Mouse (Mus musculus) embryonic fibroblast, embryonic 13.5 days (primary cell): ENCODE data around the gene Plpp7.

Experiments
- CTCF ChIP-seq: IDR thresholded peaks from 2 replicates; pipeline ENCODE4 v1.5.1; 2011; ENCODE audit warnings: mild to moderate bottlenecking, control low read depth, low read length, moderate library complexity, borderline replicate concordance; ENCODE audit not compliant: insufficient read depth
- POLR2A ChIP-seq: IDR thresholded peaks from 2 replicates; pipeline ENCODE4 v1.6.1; 2011; ENCODE audit warnings: low read depth, mild to moderate bottlenecking, control low read depth, low read length, moderate library complexity

- no peak for TF ChIP-seq CTCF
- TF ChIP-seq POLR2A = no peak
Measured at GRCm38 (mm10) chr2:32058716-32059115, 36.6 kb upstream of the Plpp7 start.
